Mouse (Mus musculus) embryonic facial prominence, embryonic 11.5 days (tissue): ENCODE results near the gene Arhgap28. TPM values are rescaled to one million over a fixed set of nuclear protein-coding genes. Genes with fewer than 3 reads are reported as not detected.
A peak's percentile ranks its signal among the peaks of the same experiment; 100 is the strongest.

Experiments
- ATAC-seq: fragments of 200-750 bp; cut with Nextera tagmentation; replicated peaks from 2 replicates; pipeline ENCODE4 v1.8.0; 2017; ENCODE audit warnings: low read depth; ENCODE audit not compliant: insufficient number of reproducible peaks, low FRiP score, low TSS enrichment
- DNase-seq: peaks from one replicate; pipeline ENCODE4 v3.0.0-alpha.2; 2015; ENCODE audit warnings: low spot score
- H3K27ac ChIP-seq: fragments of 300-500 bp; sonication (generic); replicated peaks from 2 replicates; pipeline ENCODE4 v1.5.1; 2014; ENCODE audit warnings: mild to moderate bottlenecking, low read depth, low read length, control low read depth
- H3K27me3 ChIP-seq: fragments of 300-500 bp; sonication (generic); 2 replicates; pipeline ENCODE4 v1.6.1; 2014; ENCODE audit warnings: mild to moderate bottlenecking, low read length, moderate library complexity, mixed read lengths; ENCODE audit not compliant: control insufficient read depth, insufficient read depth
- H3K36me3 ChIP-seq: fragments of 300-500 bp; sonication (generic); replicated peaks from 2 replicates; pipeline ENCODE4 v1.6.1; 2014; ENCODE audit warnings: low read depth, mild to moderate bottlenecking, low read length, moderate library complexity, mixed read lengths; ENCODE audit not compliant: control insufficient read depth, insufficient read depth
- H3K4me1 ChIP-seq: fragments of 300-500 bp; sonication (generic); 2 replicates; pipeline ENCODE4 v1.6.1; 2014; ENCODE audit warnings: low read length, mixed read lengths; ENCODE audit not compliant: control insufficient read depth, insufficient read depth
- H3K4me2 ChIP-seq: fragments of 300-500 bp; sonication (generic); 2 replicates; pipeline ENCODE4 v1.6.1; 2014; ENCODE audit warnings: low read depth, mild to moderate bottlenecking, control low read depth, low read length, moderate library complexity
- H3K4me3 ChIP-seq: fragments of 300-500 bp; sonication (generic); 2 replicates; pipeline ENCODE4 v1.5.1; 2014; ENCODE audit warnings: low read depth, low read length, control low read depth
- H3K9ac ChIP-seq: fragments of 300-500 bp; sonication (generic); replicated peaks from 2 replicates; pipeline ENCODE4 v1.6.1; 2014; ENCODE audit warnings: mild to moderate bottlenecking, control low read depth, low read length
- H3K9me3 ChIP-seq: fragments of 300-500 bp; sonication (generic); replicated peaks from 2 replicates; pipeline ENCODE4 v1.6.1; 2016; ENCODE audit warnings: mild to moderate bottlenecking, low read length, inconsistent platforms, mixed read lengths; ENCODE audit not compliant: control insufficient read depth
- WGBS: fragments of 180-500 bp; shearing (Covaris S2); extraction: QIAGEN DNeasy Blood & Tissue Kit; methylation state at CpG from one replicate; pipeline ENCODE4 v1.1.7; 2014; 5-methylcytosine and 5-hydroxymethylcytosine counted together
- polyA plus RNA-seq: library from polyadenylated mRNA; unstranded; fragments of >200 nt; fragmentation: Nextera tagmentation; extraction: Ambion mirVana; gene quantifications from 2 replicates; pipeline ENCODE4 v1.2.1, GENCODE M21; 2014

Arhgap28 gene
- 78.1 and 82.7 TPM in 2 replicates for polyA plus RNA-seq

DNA sequence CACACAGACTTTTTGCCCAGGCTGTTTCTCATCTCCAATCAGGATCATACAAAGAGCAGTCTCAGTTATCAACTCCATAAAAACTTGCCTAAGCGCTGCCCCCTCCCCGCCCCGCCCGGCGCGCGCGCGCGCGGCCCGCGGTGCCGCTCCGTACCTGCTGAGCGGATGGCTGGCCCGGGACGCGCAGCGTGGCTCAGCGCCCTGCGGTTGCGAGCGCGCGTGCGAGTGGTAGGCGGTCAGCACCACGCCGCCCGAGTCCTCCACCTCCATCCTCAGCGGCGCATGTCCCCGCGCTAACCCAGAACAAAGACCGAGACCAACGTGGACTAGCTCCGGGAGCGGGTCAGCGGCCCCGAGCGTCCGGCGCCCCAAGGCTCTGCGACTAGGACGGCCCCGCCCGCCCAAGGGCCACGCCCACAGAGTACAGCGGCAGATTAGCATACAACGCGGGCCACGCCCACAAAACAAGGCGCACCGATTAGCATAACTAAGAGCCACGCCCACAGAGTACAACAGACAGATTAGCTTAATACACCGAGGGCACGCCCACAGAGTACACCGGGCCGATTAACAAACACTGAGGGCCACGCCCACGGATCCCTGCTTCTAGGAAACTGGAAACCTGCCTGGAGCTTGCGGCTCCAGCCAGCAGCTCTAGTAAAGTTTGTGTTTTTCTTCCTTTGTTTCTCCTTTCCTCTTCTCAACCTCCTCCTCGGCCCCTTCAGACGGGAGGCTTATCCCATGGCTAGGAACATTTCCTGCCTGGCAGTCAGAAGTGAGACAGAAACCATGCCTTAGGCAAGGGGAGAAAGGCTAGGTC is at the start of gene Arhgap28:
Arhgap28 (minus strand) TSS at position 380 of the 820 bp plus-strand sequence.
- H3K9me3 ChIP-seq: no peaks in the 10 kb centered on the region
- H3K4me1 ChIP-seq: no peaks in the 10 kb centered on the region
- H3K27ac ChIP-seq: peak within 1 kb of the TSS; percentile 85
- WGBS: under 1% methylated on average over 65 of the region's 65 CpGs
- no peaks in the 10 kb centered on the region for H3K36me3 ChIP-seq
- H3K4me3 ChIP-seq: peak within 1 kb of the TSS; percentile 69
- DNase-seq (peak; percentile 100), ATAC-seq (peak; percentile 92)
- no peaks in the 10 kb centered on the region for H3K27me3 ChIP-seq
- peak within 1 kb of the TSS; percentile 56 for H3K4me2 ChIP-seq
- peak within 1 kb of the TSS; percentile 82 for H3K9ac ChIP-seq

DNA sequence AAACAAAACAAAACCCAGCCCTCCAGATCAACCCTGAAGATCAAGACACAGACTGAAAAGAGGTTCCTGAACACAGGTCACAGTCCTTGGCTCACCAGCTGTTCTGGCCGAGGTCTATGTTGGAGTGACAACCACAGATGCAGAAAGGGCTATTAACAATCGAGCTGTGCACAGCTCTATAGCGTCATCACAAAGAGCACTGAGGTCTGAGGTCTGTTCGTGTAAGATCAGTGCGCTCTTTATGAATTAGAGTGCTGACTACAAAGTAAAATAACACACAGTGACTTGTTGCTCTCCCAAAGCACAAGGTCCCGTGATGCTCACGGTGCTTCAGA is 42.4 kb upstream of the Arhgap28 start:
- H3K4me3 ChIP-seq: no peak overlapping the region
- no peaks in the 10 kb centered on the region for H3K4me1 ChIP-seq
- no peak overlapping the region for H3K9ac ChIP-seq
- no peak overlapping the region for H3K27ac ChIP-seq
- ATAC-seq (no peak), DNase-seq (no peak)
- no peaks in the 10 kb centered on the region for H3K27me3 ChIP-seq
- H3K36me3 ChIP-seq: no peaks in the 10 kb centered on the region
- 66% methylated on average over 7 of the region's 7 CpGs for WGBS
- no peaks in the 10 kb centered on the region for H3K9me3 ChIP-seq
- H3K4me2 ChIP-seq: no peak overlapping the region

- Histone ChIP-seq H3K27me3 (no peaks in the 10 kb centered on the region), H3K4me3 (no peak overlapping the region), H3K27ac (no peak overlapping the region), H3K4me2 (no peak overlapping the region), H3K9me3 (no peaks in the 10 kb centered on the region), H3K4me1 (no peaks in the 10 kb centered on the region), H3K36me3 (no peaks in the 10 kb centered on the region), H3K9ac (no peak overlapping the region)
- 55% methylated on average over 8 of the region's 8 CpGs for WGBS
- ATAC-seq (no peak), DNase-seq (peak; percentile 40)
These were observed 41.9 kb upstream of the Arhgap28 start for GRCm38 (mm10) chr17:68045655-68046340.

- no peak for DNase-seq
- Histone ChIP-seq H3K9me3 (no peaks in the 10 kb centered on the region), H3K9ac (no peak overlapping the region), H3K4me3 (no peak overlapping the region), H3K4me1 (no peaks in the 10 kb centered on the region), H3K27ac (no peak overlapping the region), H3K36me3 (no peaks in the 10 kb centered on the region), H3K4me2 (no peak overlapping the region), H3K27me3 (no peaks in the 10 kb centered on the region)
- no peak for ATAC-seq
- WGBS: 95% methylated on average over 4 of the region's 4 CpGs
These were observed 38.5 kb upstream of the Arhgap28 start for GRCm38 (mm10) chr17:68042377-68042776.

DNA sequence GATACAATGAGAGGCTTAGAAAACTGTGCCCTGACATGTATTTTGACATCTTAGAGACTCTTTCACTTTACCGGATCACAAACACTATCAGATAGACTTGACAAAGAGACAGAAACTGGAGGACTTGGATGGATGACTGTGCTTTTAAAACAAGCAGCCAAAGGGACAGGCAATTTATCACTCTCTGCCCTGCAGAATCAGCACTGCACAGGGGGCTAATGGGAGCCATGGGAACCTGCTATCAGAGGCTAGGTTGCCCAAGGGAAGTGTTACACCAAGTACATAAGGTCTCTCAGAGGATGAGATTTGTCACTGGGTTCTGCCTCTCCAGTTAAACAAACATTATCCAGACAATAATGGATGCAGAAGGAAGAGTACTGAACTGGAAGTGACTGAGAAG is 33.1 kb upstream of the Arhgap28 start:
- Histone ChIP-seq H3K4me2 (no peak overlapping the region), H3K4me1 (no peaks in the 10 kb centered on the region), H3K27me3 (no peaks in the 10 kb centered on the region), H3K27ac (no peak overlapping the region), H3K9ac (no peak overlapping the region), H3K36me3 (no peaks in the 10 kb centered on the region), H3K4me3 (no peak overlapping the region), H3K9me3 (no peaks in the 10 kb centered on the region)
- DNase-seq: no peak
- 82% methylated on average over 1 of the region's 1 CpGs for WGBS
- no peak for ATAC-seq

DNA sequence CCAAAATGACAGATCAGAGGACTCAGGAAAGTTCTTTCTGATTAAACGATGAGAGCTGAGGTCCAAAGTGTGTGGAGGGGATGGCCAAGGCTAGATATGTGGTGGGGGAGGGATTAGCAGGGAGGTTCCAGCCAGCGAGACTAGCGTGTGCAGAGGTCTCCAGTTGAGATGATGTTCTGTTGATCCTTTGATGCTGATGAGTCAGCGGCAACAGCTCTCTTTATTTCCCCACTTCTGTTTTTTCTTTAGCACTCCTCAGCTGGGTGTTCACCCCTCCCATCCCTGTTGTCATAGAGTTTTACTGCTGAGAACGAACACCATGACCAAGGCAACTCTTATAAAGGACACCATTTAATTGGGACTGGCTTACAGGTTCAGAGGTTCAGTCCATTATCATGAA is 25.6 kb upstream of the Arhgap28 start:
- WGBS: 84% methylated on average over 5 of the region's 5 CpGs
- DNase-seq (no peak), ATAC-seq (no peak)
- Histone ChIP-seq H3K36me3 (no peaks in the 10 kb centered on the region), H3K9ac (no peak overlapping the region), H3K27me3 (no peaks in the 10 kb centered on the region), H3K4me2 (no peak overlapping the region), H3K27ac (no peak overlapping the region), H3K9me3 (no peaks in the 10 kb centered on the region), H3K4me1 (no peaks in the 10 kb centered on the region), H3K4me3 (no peak overlapping the region)

- Histone ChIP-seq H3K27ac (no peak overlapping the region), H3K27me3 (no peaks in the 10 kb centered on the region), H3K4me1 (no peaks in the 10 kb centered on the region), H3K9ac (no peak overlapping the region), H3K36me3 (no peaks in the 10 kb centered on the region), H3K4me3 (no peak overlapping the region), H3K4me2 (no peak overlapping the region), H3K9me3 (no peaks in the 10 kb centered on the region)
- no peak for ATAC-seq
- no peak for DNase-seq
- 92% methylated on average over 4 of the region's 4 CpGs for WGBS
These were observed 24.6 kb upstream of the Arhgap28 start for GRCm38 (mm10) chr17:68028519-68028918.

DNA sequence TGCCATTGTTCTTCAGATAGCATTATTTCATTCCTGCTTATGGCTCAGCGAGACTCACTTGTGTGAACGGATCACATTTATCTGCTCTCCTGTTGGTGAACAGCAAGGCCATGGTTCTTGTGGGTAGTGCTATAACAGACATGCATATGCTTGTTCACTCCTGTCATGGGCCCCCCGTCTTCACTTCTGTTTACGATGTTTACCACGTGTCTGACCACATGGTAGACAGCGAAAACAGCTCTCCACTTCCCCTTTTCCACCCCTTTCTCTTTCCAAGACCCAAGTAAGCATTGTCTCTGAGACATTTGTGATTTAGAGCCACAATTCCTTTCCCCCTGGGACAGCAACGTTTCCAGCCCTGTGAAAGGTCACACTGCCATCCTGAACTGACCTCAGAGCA is 20.4 kb upstream of the Arhgap28 start:
- ATAC-seq: no peak
- H3K9me3 ChIP-seq: no peaks in the 10 kb centered on the region
- 61% methylated on average over 7 of the region's 7 CpGs for WGBS

More for the DNA sequence above, 20.4 kb upstream of the Arhgap28 start:
- Histone ChIP-seq H3K4me1 (no peaks in the 10 kb centered on the region), H3K9ac (no peak overlapping the region), H3K27me3 (no peaks in the 10 kb centered on the region), H3K36me3 (no peaks in the 10 kb centered on the region), H3K4me3 (no peak overlapping the region), H3K4me2 (no peak overlapping the region), H3K27ac (no peak overlapping the region)
- DNase-seq: no peak
